Mouse (Mus musculus) fibroblast of lung, adult 2 months (primary cell): ENCODE measurements around the gene Hist1h4a.
"Not testable (repeated sequence)": the region's sequence is repeated elsewhere in the genome, so short reads cannot be mapped to it uniquely, and the experiment has no call there.

Experiments
- DNase-seq: peaks from one replicate; pipeline ENCODE4 v3.0.0-alpha.2; 2011; ENCODE audit warnings: low read depth

Gene Hist1h4a

DNA sequence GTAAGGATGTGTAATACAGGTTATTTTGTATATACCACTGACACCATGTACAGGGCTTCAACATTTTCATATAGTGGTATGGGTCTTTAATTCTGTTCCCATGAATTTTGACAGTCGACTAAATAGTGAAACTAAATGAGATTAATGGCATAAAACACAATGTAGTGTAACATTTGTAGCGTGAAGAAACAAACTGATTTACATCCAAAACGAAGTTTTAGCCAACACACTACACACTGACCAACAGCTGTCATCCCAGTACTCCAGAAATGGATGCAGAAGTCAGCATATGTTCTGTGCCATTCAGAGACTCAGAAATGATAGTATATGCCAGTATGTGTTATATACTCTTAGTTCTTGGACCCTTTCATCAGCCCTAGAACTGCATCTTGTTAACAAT, 3.1 kb downstream of the Hist1h4a start:
- no peak for DNase-seq

DNA sequence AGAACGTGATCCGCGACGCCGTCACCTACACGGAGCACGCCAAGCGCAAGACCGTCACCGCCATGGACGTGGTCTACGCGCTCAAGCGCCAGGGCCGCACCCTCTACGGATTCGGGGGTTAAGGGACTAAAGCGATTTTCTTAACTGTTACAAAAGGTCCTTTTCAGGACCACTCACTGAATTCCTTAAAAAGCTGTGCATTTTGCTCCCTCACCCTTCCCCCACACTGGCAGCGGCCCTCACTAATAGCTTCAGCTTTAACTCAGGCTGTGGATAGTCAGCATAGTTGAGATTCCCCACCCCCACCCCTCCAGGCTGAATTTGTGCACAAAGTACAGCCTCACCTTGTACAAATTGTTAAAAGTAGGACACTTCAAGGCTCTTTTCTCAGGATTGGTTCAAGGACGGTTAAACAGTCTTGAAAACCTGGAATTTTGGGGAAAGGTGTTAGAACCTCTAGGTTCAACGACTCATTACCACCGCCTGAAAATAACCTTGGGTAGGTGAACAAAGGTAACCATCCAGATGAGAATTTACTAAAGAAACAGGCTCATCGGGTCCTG, 3.7 kb downstream of the Hist1h4a start:
- no peak for DNase-seq

DNA sequence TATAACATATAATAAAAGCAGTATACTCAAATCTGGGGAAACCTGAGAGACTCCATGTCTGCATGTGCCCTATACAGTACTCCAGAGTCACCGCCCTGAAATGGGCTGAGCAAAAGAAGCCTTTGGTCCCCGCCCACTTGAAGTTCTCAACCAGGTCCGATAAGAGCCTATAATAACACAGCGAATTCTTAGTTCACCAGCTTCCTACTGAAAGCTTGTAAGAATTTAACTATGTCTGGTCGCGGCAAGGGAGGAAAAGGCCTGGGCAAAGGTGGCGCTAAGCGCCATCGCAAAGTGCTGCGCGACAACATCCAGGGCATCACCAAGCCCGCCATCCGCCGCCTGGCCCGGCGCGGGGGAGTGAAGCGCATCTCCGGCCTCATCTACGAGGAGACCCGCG, 4.2 kb downstream of the Hist1h4a start, which contains the start of gene Hist1h4b:
Hist1h4b (plus strand) TSS at position 224 of the 400 bp plus-strand sequence.
- peak; percentile 88 for DNase-seq

DNA sequence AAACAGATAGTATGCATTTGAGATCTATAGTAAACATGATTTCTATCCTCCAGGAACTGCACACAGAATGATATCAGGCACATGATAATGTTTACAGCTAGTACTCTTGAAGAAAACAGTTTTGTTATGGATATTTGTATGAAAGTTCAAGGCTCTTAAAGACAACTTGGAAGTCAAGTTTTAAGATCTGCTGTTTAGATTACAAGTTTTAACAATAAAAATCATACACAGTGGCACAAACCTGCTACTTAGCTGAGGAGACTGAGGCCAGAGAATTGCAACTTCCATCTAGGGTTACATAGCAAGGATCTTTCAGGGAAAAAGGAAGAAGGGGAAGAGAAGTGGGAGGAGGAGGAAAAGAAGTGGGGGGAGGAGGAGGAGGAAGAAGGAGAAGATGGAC, 6.0 kb downstream of the Hist1h4a start:
- no peak for DNase-seq

DNA sequence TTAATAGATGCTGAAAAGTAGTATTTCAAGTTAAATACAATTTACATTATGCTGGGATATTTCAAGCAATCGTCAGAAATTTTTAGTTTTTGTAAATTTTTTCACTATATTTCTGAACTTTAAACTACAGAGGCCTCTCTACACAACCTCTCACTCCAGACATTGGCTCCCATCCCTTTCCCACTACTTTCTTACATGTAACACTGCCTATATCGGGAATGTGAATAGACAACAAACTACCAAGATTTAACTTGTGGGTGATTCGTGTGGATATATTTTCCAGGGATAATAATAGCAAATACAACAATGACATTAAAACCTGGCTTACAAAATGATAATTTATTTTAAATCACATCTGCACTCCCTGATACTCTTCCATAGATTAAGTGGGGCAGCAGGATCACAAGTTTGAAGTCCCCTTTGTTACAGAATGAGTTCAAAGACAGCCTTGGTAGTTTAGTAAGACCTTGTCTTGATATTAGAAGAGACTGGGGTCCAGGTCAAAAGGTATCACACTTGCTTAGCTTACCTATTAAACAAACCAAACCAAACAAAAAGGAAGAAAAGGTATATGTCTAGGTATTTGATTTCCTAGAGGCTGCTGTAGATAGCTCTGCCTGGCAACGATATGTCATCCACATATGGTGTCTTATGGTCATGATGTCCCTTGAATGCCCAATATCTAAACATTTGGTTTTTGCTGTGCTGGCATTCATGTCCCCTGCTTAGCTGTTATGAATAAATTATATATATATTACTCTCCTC, 7.5 kb downstream of the Hist1h4a start:
- DNase-seq = no peak

DNA sequence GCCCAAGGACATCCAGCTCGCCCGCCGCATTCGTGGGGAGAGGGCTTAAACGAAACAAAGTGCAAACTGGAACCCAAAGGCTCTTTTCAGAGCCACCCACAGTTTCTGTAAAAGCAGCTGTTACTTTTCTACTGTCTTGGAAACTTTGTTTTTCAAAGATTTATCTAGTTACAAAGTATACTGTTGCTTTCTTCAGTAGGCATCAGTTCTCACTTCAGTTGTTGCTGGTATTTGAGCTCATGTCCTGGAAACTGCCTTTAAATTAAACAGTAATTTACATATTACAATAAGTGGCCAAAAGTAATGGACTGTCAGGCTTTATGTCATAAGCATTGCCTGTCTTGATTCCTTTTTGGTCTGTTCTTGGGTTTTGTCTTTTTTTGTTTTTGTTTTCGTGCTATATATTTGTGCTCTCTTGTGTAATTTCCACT, 8.3 kb downstream of the Hist1h4a start:
- no peak for DNase-seq

DNA sequence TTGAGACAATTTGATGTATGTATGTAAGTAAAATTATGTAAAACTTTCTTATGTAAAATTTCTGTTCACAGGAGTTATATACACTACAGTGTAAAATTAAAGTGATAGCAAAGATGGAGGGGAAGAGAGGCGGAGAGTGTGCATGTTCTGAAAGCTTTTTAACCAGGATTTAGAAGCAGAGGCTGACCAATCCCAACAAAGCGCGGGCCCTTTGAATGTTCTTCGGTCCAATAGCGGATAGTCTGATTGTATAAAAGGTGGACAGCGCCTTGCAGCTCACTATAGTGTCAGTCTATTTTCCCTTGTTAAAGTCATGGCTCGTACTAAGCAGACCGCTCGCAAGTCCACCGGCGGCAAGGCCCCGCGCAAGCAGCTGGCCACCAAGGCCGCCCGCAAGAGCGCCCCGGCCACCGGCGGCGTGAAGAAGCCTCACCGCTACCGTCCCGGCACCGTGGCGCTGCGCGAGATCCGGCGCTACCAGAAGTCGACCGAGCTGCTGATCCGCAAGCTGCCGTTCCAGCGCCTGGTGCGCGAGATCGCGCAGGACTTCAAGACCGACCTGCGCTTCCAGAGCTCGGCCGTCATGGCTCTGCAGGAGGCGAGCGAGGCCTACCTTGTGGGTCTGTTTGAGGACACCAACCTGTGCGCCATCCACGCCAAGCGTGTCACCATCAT, 8.8 kb downstream of the Hist1h4a start, which contains the start of gene Hist1h3b:
Hist1h3b (plus strand) TSS at position 201 of the 675 bp plus-strand sequence.
- peak; percentile 83 for DNase-seq

DNA sequence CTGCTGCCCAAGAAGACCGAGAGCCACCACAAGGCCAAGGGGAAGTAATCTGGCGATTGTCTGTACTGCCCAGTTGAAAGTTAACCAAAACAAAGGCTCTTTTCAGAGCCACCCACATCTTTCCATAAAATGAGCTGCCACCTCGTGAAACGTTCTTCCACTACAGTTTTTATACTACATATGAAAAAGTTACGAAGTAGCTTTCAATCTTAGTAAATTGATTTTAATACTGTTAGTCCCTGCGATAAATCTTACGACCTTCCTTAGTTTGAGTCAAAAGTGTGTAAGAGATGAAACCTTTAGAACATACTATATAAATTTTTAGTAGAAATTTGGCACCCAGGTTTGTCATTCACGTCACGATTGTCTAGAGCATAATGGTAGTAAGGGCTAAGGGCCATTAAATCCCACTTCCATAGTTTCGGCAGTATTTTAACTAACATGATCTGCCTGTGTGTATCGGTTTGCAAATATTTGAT, 9.5 kb downstream of the Hist1h4a start:
- DNase-seq = no peak

DNA sequence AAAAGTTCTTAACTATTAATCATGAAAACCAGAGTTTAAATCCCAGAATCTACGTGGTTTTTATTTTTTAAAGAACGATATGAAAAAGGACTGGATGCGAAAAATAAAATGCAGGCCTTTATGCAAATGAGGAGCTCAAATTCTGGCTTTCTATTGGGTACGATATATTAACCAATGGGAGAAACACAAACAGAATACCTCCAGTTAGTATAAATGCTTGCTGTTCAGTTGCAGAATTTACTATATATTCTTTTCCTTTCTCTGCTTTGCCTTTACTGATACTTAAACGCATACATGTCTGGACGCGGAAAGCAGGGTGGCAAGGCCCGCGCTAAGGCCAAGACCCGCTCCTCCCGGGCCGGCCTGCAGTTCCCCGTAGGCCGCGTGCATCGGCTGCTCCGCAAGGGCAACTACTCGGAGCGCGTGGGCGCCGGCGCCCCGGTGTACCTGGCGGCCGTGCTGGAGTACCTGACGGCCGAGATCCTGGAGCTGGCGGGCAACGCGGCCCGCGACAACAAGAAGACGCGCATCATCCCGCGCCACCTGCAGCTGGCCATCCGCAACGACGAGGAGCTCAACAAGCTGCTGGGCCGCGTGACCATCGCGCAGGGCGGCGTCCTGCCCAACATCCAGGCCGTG, 10.1 kb downstream of the Hist1h4a start, which contains the start of gene Hist1h2ab:
Hist1h2ab (plus strand) TSS at position 288 of the 639 bp plus-strand sequence.
- not testable (repeated sequence) for DNase-seq

DNA sequence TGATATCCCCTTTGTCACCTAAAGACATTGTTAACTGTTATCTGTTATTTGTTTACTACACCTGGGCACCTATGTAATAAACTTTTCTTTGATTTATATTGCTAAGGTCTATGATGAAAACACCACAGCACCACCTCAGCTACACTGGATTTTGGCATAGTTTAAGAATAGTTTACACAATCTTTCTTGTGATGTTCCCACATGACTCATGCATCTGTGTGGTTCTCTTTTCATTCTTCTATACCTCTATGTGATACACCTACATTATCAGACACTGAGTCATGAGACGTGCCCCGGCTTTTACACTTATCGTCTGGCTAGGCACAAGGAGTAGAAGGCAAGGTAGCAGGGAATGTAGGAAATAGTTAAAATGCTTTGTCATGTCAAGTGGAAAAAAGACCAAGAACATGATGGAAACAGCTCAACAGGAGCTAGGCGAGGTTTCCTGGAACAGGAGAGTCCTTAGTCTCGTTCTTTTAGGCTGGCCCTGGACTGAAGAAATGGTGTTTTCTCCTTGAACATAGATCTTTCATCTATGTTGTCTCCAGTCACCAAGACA, 11.4 kb downstream of the Hist1h4a start:
- no peak for DNase-seq

DNA sequence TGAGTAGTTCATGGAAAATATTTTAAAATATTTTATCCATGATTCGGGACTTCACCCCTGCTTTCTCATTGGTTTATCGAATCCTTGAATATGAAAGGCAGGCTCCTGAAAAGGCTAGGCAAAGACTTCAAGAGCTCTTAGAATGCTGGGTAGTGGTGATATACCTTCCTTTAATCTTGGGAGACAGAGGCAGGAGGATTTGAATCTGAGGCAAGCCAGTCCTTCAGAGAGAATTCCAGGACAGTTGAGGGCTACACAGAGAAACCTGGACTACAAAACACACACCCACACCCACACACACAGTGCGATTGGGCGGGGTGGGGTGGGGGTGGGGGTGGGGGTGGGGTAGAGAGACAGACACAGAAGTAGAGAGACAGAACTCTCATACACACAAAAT, 13.1 kb downstream of the Hist1h4a start:
- no peak for DNase-seq

DNA sequence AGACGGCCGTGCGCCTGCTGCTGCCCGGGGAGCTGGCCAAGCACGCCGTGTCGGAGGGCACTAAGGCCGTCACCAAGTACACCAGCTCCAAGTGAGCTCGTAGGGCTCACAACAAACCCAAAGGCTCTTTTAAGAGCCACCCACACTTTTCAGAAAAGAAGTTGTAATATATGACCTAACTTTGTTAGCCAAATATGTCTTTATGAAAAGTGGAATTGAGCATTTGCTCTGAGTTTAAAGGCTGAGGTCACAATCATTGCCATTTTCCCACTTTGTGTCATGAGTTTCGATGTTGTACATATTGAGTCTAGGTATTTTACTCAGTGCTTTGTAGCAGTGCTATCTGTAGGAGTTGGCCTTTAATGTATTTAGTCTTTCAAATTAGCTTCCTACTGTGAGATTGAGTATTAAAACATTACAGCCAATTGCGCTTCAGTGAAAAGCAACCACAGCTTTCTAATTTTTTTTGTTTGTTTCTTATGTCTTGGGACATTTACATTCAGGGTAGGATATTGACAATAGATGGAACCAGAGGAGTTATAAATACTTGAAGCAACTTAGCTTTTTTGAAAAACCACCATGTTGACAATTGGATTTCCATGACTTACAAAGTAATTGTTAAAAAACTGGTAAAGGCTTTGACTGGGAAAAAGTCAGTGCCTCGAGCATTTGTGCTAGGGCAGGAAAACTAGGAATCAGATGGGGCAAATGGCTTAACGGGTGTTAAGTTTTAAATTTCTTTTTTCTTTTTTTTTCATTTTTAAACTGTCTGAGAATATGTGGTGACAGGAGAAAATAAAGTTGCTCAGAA, 13.7 kb downstream of the Hist1h4a start:
- DNase-seq = no peak

DNA sequence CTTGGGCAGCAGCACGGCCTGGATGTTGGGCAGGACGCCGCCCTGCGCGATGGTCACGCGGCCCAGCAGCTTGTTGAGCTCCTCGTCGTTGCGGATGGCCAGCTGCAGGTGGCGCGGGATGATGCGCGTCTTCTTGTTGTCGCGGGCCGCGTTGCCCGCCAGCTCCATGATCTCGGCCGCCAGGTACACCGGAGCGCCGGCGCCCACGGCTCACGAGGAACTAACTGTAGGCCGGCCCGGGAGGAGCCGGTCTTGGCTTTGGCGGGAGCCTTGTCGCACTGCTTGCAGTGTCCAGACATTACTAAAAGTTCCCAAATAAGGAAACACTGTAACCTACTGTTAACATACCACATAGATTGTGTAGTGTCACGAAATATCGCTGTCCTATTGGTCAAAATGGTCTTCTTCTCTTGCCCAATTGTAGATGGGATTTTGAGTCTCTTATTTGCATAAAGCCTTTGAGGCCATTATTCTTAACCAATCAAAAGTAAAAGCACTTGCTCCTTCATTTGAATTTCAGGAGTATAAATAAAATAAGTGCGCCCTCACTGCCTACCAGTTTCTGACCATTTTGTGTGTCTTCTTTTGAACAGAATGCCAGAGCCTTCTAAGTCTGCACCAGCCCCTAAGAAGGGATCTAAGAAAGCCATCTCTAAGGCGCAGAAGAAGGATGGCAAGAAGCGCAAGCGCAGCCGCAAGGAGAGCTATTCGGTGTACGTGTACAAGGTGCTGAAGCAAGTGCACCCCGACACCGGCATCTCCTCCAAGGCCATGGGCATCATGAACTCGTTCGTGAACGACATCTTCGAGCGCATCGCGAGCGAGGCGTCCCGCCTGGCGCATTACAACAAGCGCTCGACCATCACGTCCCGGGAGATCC, 14.6 kb downstream of the Hist1h4a start, which contains the start of gene Hist1h2bb:
Hist1h2bb (plus strand) TSS at position 534 of the 880 bp plus-strand sequence.
- peak; percentile 86 for DNase-seq

DNA sequence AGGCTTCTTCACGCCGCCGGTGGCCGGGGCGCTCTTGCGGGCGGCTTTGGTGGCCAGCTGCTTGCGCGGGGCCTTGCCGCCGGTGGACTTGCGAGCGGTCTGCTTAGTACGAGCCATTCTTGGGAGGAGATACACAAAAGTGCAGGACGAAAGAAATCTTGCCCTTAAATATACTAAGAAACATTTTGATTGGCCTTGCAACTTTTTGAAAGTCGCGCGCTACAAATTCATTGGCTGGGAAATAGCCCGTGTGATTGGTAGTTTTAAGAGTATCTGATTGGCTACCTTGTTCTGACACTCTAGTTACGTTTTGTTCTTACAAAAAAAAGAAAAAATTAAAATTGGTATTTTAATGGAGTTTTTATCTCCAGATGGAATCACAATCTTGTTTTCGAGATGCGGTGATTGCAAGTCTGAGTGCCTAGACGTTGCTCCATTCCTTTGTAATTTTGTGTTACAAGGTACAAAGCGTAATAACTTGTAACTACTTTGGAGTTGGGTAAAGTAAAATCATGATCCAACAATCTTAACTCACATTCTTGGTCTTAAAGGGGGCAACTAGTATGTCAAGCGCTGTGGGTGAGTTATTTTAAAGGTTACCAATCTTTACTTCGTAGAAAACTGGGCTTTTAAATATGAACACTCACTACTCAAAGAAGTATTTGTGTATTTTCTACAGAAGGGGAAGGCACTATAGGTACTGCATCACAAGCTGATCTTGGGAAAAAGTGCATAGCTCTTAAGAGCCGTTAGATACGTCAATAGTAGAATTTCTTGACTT, 15.5 kb downstream of the Hist1h4a start, which contains the start of gene Hist1h3c:
Hist1h3c (minus strand) TSS at position 222 of the 781 bp plus-strand sequence.
- peak; percentile 80 for DNase-seq

DNA sequence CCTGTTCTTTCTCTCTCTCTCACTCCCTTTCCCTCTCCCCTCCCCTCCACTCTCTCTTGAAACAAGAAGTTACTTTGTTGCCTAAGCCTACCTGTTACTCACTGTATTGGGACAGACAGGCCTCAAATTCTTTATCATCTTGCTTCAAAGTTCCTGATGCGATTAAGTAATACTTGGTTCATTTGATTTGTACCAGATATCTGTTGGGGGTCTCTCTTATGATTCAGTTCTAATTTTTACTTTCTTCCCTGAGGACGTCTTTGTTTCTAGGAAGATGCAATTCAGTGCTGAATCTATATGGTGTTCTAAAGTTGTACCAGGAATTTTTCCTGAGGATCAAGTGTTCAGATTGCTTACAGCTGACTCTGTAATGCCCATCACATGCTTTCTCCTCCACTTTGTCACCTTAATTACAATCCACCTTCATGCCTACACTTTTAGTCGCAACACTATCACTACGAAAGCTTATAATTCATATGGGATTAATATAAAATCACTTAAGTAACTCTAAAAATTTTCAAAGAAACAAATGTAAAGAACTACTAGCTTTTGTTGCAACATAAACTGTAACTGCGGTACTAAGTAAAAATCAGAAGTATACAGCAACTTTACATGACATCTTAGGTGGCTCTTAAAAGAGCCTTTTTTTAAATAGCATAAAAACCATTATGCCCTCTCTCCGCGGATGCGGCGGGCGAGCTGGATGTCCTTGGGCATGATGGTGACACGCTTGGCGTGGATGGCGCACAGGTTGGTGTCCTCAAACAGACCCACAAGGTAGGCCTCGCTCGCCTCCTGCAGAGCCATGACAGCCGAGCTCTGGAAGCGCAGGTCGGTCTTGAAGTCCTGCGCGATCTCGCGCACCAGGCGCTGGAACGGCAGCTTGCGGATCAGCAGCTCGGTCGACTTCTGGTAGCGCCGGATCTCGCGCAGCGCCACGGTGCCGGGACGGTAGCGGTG, 16.3 kb downstream of the Hist1h4a start:
- no peak for DNase-seq

DNA sequence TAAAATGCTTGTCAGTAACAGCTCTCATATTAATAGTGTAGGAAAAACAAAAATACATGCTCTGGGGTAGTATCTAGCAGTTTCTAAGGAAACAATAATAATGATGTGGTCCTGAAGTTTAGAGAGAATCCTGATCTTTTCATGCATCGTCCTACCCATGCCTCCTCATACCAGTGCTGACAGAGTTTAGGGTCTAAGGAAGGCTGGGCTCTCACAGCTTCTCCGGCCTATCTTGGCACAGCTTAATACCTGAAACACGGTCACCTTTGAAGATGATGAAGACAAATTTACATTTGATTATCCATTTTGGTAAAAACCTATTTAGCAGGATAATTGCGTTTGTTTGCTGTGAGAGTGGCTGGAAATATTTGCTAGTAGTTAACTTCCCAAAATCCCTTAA, 17.1 kb downstream of the Hist1h4a start:
- DNase-seq = no peak

DNA sequence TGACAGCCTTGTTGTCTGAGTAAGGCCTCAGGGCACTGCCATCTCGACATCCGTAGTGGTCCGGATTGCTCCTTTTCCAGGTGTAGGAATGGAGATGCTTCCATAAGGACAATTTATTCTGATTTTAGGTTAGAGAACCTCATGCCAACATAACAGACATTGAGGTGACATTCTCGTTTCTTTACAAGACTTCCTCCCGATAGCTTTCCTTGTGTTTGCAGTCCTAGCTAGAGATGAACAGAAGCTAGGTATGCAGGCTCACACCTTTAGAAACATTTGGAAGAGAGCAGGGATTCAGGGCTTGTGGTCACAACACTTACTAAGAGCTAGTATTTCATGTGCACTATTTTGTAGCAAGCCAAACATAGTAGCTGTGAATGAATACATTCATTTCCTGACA, 17.8 kb downstream of the Hist1h4a start:
- no peak for DNase-seq

DNA sequence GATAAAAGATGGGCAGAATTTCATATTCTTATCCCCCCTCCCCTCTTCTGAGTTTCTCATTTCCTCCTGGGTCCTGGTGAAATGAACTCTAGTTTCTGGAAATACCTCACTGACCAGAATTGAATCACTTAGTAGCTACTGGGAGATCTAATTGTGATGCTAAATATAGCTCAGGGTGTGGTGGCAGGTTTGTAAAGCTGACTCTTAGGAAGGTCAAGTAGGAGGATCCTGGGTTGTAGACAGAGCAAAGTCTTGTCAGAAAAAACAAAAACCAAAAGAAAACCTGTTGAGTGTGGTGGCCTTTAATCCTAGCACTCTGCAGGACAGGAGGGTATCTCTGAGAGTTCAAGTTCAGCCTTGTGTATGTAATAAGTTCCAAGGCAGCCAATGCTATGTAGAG, 19.0 kb downstream of the Hist1h4a start:
- DNase-seq = no peak
